Comparison of ENCODE assay signal across 8 mouse cellular contexts in the genomic region with DNA sequence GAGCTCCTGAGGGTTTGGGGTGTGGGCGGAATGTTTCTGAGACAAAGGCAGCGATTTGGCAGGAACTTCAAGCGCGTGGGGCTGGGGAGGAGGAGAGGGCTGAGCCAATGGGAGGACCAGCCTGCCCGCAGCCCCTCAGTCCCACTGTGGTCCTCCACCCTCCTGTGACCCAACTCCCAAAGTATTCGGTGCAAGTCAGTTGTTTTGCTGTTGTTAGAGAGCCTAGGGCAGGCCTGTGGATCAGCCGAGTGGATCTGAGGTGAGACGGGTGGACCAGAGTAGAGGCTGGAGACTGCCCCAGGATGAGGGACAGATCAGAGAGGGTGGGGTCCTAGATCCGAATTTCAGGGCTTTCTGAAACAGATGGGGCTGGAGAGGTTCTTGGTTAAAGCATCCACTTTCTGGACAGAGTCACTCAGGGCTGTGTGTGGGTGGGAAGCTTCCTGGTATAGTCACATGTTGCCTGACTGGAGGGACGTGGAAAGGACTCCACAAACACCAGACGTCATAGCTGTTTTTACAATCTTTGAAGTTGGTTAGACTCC.
A peak's percentile ranks its signal among the peaks of the same experiment; 100 is the strongest.
DNase-seq lines count a peak whose midpoint lies in the region; ATAC-seq lines count a peak whose summit lies in the region.

No protein-coding gene starts in this region.

- H3K27ac ChIP-seq in forebrain, embryonic 11.5 days (ENCODE audit: low read depth, low read length): no peak overlapping the region
- peak overlapping the region; percentile 80 for H3K27ac ChIP-seq in heart, embryonic 13.5 days (replicated peaks)
- H3K27ac ChIP-seq in kidney, embryonic 16.5 days (ENCODE audit: low read length): peak overlapping the region; percentile 61
- peak overlapping the region; percentile 84 for H3K27ac ChIP-seq in limb, embryonic 15.5 days
- no peak overlapping the region for H3K27ac ChIP-seq in midbrain, embryonic 15.5 days
- H3K27ac ChIP-seq in stomach, embryonic 15.5 days: peak overlapping the region; percentile 84

- H3K4me3 ChIP-seq in forebrain, embryonic 11.5 days (ENCODE audit: low read depth, low read length): peak overlapping the region; percentile 24
- H3K4me3 ChIP-seq in heart, embryonic 13.5 days: peak overlapping the region; percentile 47
- H3K4me3 ChIP-seq in kidney, embryonic 16.5 days (ENCODE audit: low read length): peak overlapping the region; percentile 47
- peak overlapping the region; percentile 39 for H3K4me3 ChIP-seq in limb, embryonic 15.5 days
- H3K4me3 ChIP-seq in midbrain, embryonic 15.5 days: peak overlapping the region; percentile 37
- peak overlapping the region; percentile 34 for H3K4me3 ChIP-seq in stomach, embryonic 15.5 days (replicated peaks)

- H3K4me2 ChIP-seq in forebrain, embryonic 11.5 days (ENCODE audit: low read depth, low read length, severe bottlenecking): peak overlapping the region; percentile 55
- H3K4me2 ChIP-seq in heart, embryonic 13.5 days: peak overlapping the region; percentile 70
- peak overlapping the region; percentile 74 for H3K4me2 ChIP-seq in kidney, embryonic 16.5 days (replicated peaks; ENCODE audit: low read depth, low read length)
- peak overlapping the region; percentile 53 for H3K4me2 ChIP-seq in limb, embryonic 15.5 days
- peak overlapping the region; percentile 54 for H3K4me2 ChIP-seq in midbrain, embryonic 15.5 days
- H3K4me2 ChIP-seq in stomach, embryonic 15.5 days: peak overlapping the region; percentile 58

- peak overlapping the region; percentile 51 for H3K9ac ChIP-seq in forebrain, embryonic 11.5 days (ENCODE audit: low read length)
- H3K9ac ChIP-seq in heart, embryonic 13.5 days: peak overlapping the region; percentile 54
- H3K9ac ChIP-seq in kidney, embryonic 16.5 days (replicated peaks; ENCODE audit: low read length): peak overlapping the region; percentile 67
- no peak overlapping the region; the same call in 1 of the 2 replicates for H3K9ac ChIP-seq in limb, embryonic 15.5 days
- H3K9ac ChIP-seq in midbrain, embryonic 15.5 days: no peak overlapping the region
- peak overlapping the region; percentile 13; the same call in 1 of the 2 replicates for H3K9ac ChIP-seq in stomach, embryonic 15.5 days

- peak; percentile 22 to 31 for DNase-seq in spleen, postnatal 36 days (ENCODE audit: low spot score in 2 of 2)
- no peak for DNase-seq in spleen, postnatal 14 days (ENCODE audit: low spot score in 2 of 2)
- DNase-seq in forebrain, embryonic 11.5 days (ENCODE audit: low spot score): peak; percentile 72

- ATAC-seq in forebrain, embryonic 11.5 days (replicated peaks; ENCODE audit: low FRiP score): peak; percentile 80
- peak; percentile 71 for ATAC-seq in heart, embryonic 13.5 days (ENCODE audit: extremely low read depth, insufficient number of reproducible peaks, low FRiP score, low TSS enrichment)
- peak; percentile 94 for ATAC-seq in kidney, embryonic 16.5 days (ENCODE audit: low FRiP score, low TSS enrichment)
- peak; percentile 83 for ATAC-seq in limb, embryonic 15.5 days (ENCODE audit: insufficient number of reproducible peaks, low FRiP score, low TSS enrichment, low read depth)
- peak; percentile 85 for ATAC-seq in midbrain, embryonic 15.5 days (replicated peaks)
- ATAC-seq in stomach, embryonic 15.5 days (ENCODE audit: insufficient read depth, low FRiP score, low read depth): peak; percentile 74

- H3K4me1 ChIP-seq in forebrain, embryonic 11.5 days (replicated peaks; ENCODE audit: control insufficient read depth, insufficient read depth, low read length): peaks cover 5% of the 10 kb centered on the region; the same call in 1 of the 2 replicates
- H3K4me1 ChIP-seq in heart, embryonic 13.5 days: peaks cover 22% of the 10 kb centered on the region
- H3K4me1 ChIP-seq in kidney, embryonic 16.5 days (ENCODE audit: insufficient read depth, low read length): no peaks in the 10 kb centered on the region
- peaks cover 7% of the 10 kb centered on the region for H3K4me1 ChIP-seq in limb, embryonic 15.5 days
- H3K4me1 ChIP-seq in midbrain, embryonic 15.5 days: peaks cover 16% of the 10 kb centered on the region
- 0 out of 2 replicates have a peak, but pooled peaks cover 6% of the 10 kb centered on the region for H3K4me1 ChIP-seq in stomach, embryonic 15.5 days

- H3K9me3 ChIP-seq in forebrain, embryonic 11.5 days (ENCODE audit: control insufficient read depth, low read length): no peaks in the 10 kb centered on the region
- H3K9me3 ChIP-seq in heart, embryonic 13.5 days: no peaks in the 10 kb centered on the region
- H3K9me3 ChIP-seq in kidney, embryonic 16.5 days (ENCODE audit: low read length): no peaks in the 10 kb centered on the region
- H3K9me3 ChIP-seq in limb, embryonic 15.5 days: no peaks in the 10 kb centered on the region
- no peaks in the 10 kb centered on the region for H3K9me3 ChIP-seq in midbrain, embryonic 15.5 days
- no peaks in the 10 kb centered on the region for H3K9me3 ChIP-seq in stomach, embryonic 15.5 days

- no peaks in the 10 kb centered on the region for H3K36me3 ChIP-seq in forebrain, embryonic 11.5 days (ENCODE audit: control insufficient read depth, insufficient read depth, low read length)
- H3K36me3 ChIP-seq in heart, embryonic 13.5 days: no peaks in the 10 kb centered on the region
- H3K36me3 ChIP-seq in kidney, embryonic 16.5 days (ENCODE audit: insufficient read depth, low read length): no peaks in the 10 kb centered on the region
- H3K36me3 ChIP-seq in limb, embryonic 15.5 days: no peaks in the 10 kb centered on the region
- H3K36me3 ChIP-seq in midbrain, embryonic 15.5 days (replicated peaks): no peaks in the 10 kb centered on the region
- H3K36me3 ChIP-seq in stomach, embryonic 15.5 days: no peaks in the 10 kb centered on the region

- 43% methylated on average over 11 of the region's 11 CpGs for WGBS in forebrain, embryonic 11.5 days
- 8% methylated on average over 11 of the region's 11 CpGs for WGBS in heart, embryonic 13.5 days
- WGBS in kidney, embryonic 16.5 days: 17% methylated on average over 11 of the region's 11 CpGs
- WGBS in limb, embryonic 15.5 days: 11% methylated on average over 11 of the region's 11 CpGs
- 28% methylated on average over 11 of the region's 11 CpGs for WGBS in midbrain, embryonic 15.5 days
- WGBS in stomach, embryonic 15.5 days: 16% methylated on average over 11 of the region's 11 CpGs

- no peaks in the 10 kb centered on the region for H3K27me3 ChIP-seq in forebrain, embryonic 11.5 days (ENCODE audit: control insufficient read depth, insufficient read depth, low read length)
- peaks cover 17% of the 10 kb centered on the region for H3K27me3 ChIP-seq in heart, embryonic 13.5 days (replicated peaks)
- H3K27me3 ChIP-seq in kidney, embryonic 16.5 days (ENCODE audit: insufficient read depth, low read length): no peaks in the 10 kb centered on the region
- no peaks in the 10 kb centered on the region for H3K27me3 ChIP-seq in limb, embryonic 15.5 days
- no peaks in the 10 kb centered on the region for H3K27me3 ChIP-seq in midbrain, embryonic 15.5 days (replicated peaks)
- H3K27me3 ChIP-seq in stomach, embryonic 15.5 days (replicated peaks): no peaks in the 10 kb centered on the region

Comparison
In these comparisons a context has a peak if more than half of its experiments do, and no peak if none do; other contexts are left out.
1. DNase-seq: peak in spleen, postnatal 36 days (2 of 2) and forebrain, embryonic 11.5 days (single experiment); none in spleen, postnatal 14 days (0 of 2).
2. H3K27ac ChIP-seq: peak in heart, embryonic 13.5 days (single experiment), kidney, embryonic 16.5 days (single experiment), limb, embryonic 15.5 days (single experiment) and stomach, embryonic 15.5 days (single experiment); none in forebrain, embryonic 11.5 days (single experiment) and midbrain, embryonic 15.5 days (single experiment).
3. H3K9ac ChIP-seq: peak in forebrain, embryonic 11.5 days (single experiment), heart, embryonic 13.5 days (single experiment), kidney, embryonic 16.5 days (single experiment) and stomach, embryonic 15.5 days (single experiment); none in limb, embryonic 15.5 days (single experiment) and midbrain, embryonic 15.5 days (single experiment).
4. Peak in every context shown above with its lines, with median percentiles within 50 percentile points of each other: ATAC-seq, H3K4me2 ChIP-seq and H3K4me3 ChIP-seq.